Mouse (Mus musculus) macrophage (primary cell): ENCODE measurements at regions not wholly inside any gene's neighbourhood (a gene's known extent, or its start where the extent isn't known, plus 50 kb on each side); places are given as distances from the start of the nearest gene placed in this dataset.

Experiments
- H3K27ac ChIP-seq: fragments of 350-480 bp; formaldehyde crosslinking; 2 replicates; pipeline ENCODE4 v1.9.0; 2021
- H3K36me3 ChIP-seq: fragments of 350-480 bp; formaldehyde crosslinking; 2 replicates; pipeline ENCODE4 v1.9.0; 2021; ENCODE audit errors: inconsistent target
- H3K4me3 ChIP-seq: fragments of 350-480 bp; formaldehyde crosslinking; 2 replicates; pipeline ENCODE4 v1.9.0; 2021; ENCODE audit errors: inconsistent target
- H3K79me2 ChIP-seq: fragments of 350-480 bp; formaldehyde crosslinking; 2 replicates; pipeline ENCODE4 v1.9.0; 2021; ENCODE audit errors: inconsistent target
- WGBS: methylation state at CpG from one replicate; pipeline ENCODE4 v1.1.7; 2026; ENCODE audit warnings: inconsistent platforms; ENCODE audit not compliant: missing documents; 5-methylcytosine and 5-hydroxymethylcytosine counted together

- Histone ChIP-seq H3K27ac (no peak overlapping the region), H3K36me3 (no peaks in the 10 kb centered on the region), H3K4me3 (no peak overlapping the region), H3K79me2 (no peaks in the 10 kb centered on the region)
- 58% methylated on average over 4 of the region's 4 CpGs for WGBS
These were observed 149.2 kb downstream of the 1500009L16Rik start for GRCm38 (mm10) chr10:83871736-83872400.

- WGBS: 100% methylated on average over 2 of the region's 2 CpGs
- no peak overlapping the region for H3K27ac ChIP-seq
- no peaks in the 10 kb centered on the region for H3K36me3 ChIP-seq
- H3K79me2 ChIP-seq: no peaks in the 10 kb centered on the region
- H3K4me3 ChIP-seq: no peak overlapping the region
These were observed 156.1 kb downstream of the 1500009L16Rik start for GRCm38 (mm10) chr10:83878745-83879144.

GRCm38 (mm10) chr10:83882119-83882890 is 159.6 kb downstream of the 1500009L16Rik start:
- 95% methylated on average over 17 of the region's 17 CpGs for WGBS
- H3K79me2 ChIP-seq: no peaks in the 10 kb centered on the region

GRCm38 (mm10) chr10:83882891-83883185 is 160.2 kb downstream of the 1500009L16Rik start:
- Histone ChIP-seq H3K79me2 (no peaks in the 10 kb centered on the region), H3K4me3 (no peak overlapping the region), H3K27ac (no peak overlapping the region), H3K36me3 (no peaks in the 10 kb centered on the region)
- WGBS: 94% methylated on average over 1 of the region's 1 CpGs

More at GRCm38 (mm10) chr10:83882119-83882890, 159.6 kb downstream of the 1500009L16Rik start:
- no peak overlapping the region for H3K27ac ChIP-seq
- H3K4me3 ChIP-seq: no peak overlapping the region
- H3K36me3 ChIP-seq: no peaks in the 10 kb centered on the region

GRCm38 (mm10) chr10:83884553-83884952 is 161.9 kb downstream of the 1500009L16Rik start:
- 84% methylated on average over 2 of the region's 2 CpGs for WGBS
- Histone ChIP-seq H3K79me2 (no peaks in the 10 kb centered on the region), H3K36me3 (no peaks in the 10 kb centered on the region), H3K27ac (no peak overlapping the region), H3K4me3 (no peak overlapping the region)

- no peak overlapping the region for H3K4me3 ChIP-seq
- WGBS: 93% methylated on average over 6 of the region's 6 CpGs
- H3K27ac ChIP-seq: no peak overlapping the region
- no peaks in the 10 kb centered on the region for H3K79me2 ChIP-seq
- H3K36me3 ChIP-seq: no peaks in the 10 kb centered on the region
These were observed 165.9 kb downstream of the 1500009L16Rik start for GRCm38 (mm10) chr10:83888587-83888986.

- Histone ChIP-seq H3K4me3 (no peak overlapping the region), H3K36me3 (no peaks in the 10 kb centered on the region), H3K79me2 (no peaks in the 10 kb centered on the region), H3K27ac (no peak overlapping the region)
- WGBS: 92% methylated on average over 3 of the region's 3 CpGs
These were observed 173.1 kb downstream of the 1500009L16Rik start for GRCm38 (mm10) chr10:83895741-83896150.

GRCm38 (mm10) chr10:83896160-83896559 is 173.5 kb downstream of the 1500009L16Rik start:
- no peak overlapping the region for H3K4me3 ChIP-seq
- 92% methylated on average over 5 of the region's 5 CpGs for WGBS
- H3K36me3 ChIP-seq: no peaks in the 10 kb centered on the region
- no peak overlapping the region for H3K27ac ChIP-seq
- no peaks in the 10 kb centered on the region for H3K79me2 ChIP-seq

- Histone ChIP-seq H3K79me2 (no peaks in the 10 kb centered on the region), H3K36me3 (no peaks in the 10 kb centered on the region), H3K27ac (no peak overlapping the region), H3K4me3 (no peak overlapping the region)
- WGBS: 84% methylated on average over 6 of the region's 6 CpGs
These were observed 174.9 kb downstream of the 1500009L16Rik start for GRCm38 (mm10) chr10:83897558-83897957.

- Histone ChIP-seq H3K36me3 (no peaks in the 10 kb centered on the region), H3K27ac (no peak overlapping the region), H3K4me3 (no peak overlapping the region), H3K79me2 (no peaks in the 10 kb centered on the region)
- WGBS: 87% methylated on average over 8 of the region's 8 CpGs
These were observed 184.1 kb downstream of the 1500009L16Rik start for GRCm38 (mm10) chr10:83906751-83907150.

GRCm38 (mm10) chr10:83910649-83911370 is 188.1 kb downstream of the 1500009L16Rik start:
- no peak overlapping the region for H3K27ac ChIP-seq
- WGBS: 58% methylated on average over 10 of the region's 10 CpGs

GRCm38 (mm10) chr10:83914401-83915132 is 191.9 kb downstream of the 1500009L16Rik start:
- no peak overlapping the region for H3K27ac ChIP-seq
- 42% methylated on average over 12 of the region's 12 CpGs for WGBS
- H3K79me2 ChIP-seq: no peaks in the 10 kb centered on the region
- no peaks in the 10 kb centered on the region for H3K36me3 ChIP-seq
- no peak overlapping the region for H3K4me3 ChIP-seq

More at GRCm38 (mm10) chr10:83910649-83911370, 188.1 kb downstream of the 1500009L16Rik start:
- Histone ChIP-seq H3K36me3 (no peaks in the 10 kb centered on the region), H3K79me2 (no peaks in the 10 kb centered on the region), H3K4me3 (no peak overlapping the region)

- Histone ChIP-seq H3K79me2 (no peaks in the 10 kb centered on the region), H3K4me3 (no peak overlapping the region), H3K27ac (no peak overlapping the region), H3K36me3 (no peaks in the 10 kb centered on the region)
- WGBS: 91% methylated on average over 9 of the region's 9 CpGs
These were observed 192.6 kb downstream of the 1500009L16Rik start for GRCm38 (mm10) chr10:83915133-83915730.

- Histone ChIP-seq H3K36me3 (no peaks in the 10 kb centered on the region), H3K27ac (no peak overlapping the region), H3K79me2 (no peaks in the 10 kb centered on the region), H3K4me3 (no peak overlapping the region)
- 76% methylated on average over 4 of the region's 4 CpGs for WGBS
These were observed 204.3 kb downstream of the 1500009L16Rik start for GRCm38 (mm10) chr10:83926990-83927389.
